Mouse (Mus musculus) thymus, adult 18-20 months (tissue): Measurements from ENCODE around the gene Sucnr1.

Experiments
- DNase-seq, 2 experiments: peaks; one replicate each; pipeline ENCODE4 v3.0.0; 2022; ENCODE audit warnings: mixed read lengths in 2 of 2

Gene Sucnr1

GRCm38 (mm10) chr3:60114571-60114970 is 32.9 kb downstream of the Sucnr1 start:
- DNase-seq: no peak

GRCm38 (mm10) chr3:60121449-60121848 is 39.8 kb downstream of the Sucnr1 start:
- no peak for DNase-seq

GRCm38 (mm10) chr3:60123859-60124794 is 42.5 kb downstream of the Sucnr1 start:
- no peak for DNase-seq

GRCm38 (mm10) chr3:60126564-60126963 is 44.9 kb downstream of the Sucnr1 start:
- no peak for DNase-seq

GRCm38 (mm10) chr3:60128282-60128681 is 46.6 kb downstream of the Sucnr1 start:
- no peak for DNase-seq

- no peak for DNase-seq
Observed at GRCm38 (mm10) chr3:60135801-60136200, 54.1 kb downstream of the Sucnr1 start.
